Mouse (Mus musculus) cortical plate, adult 2 months (tissue): Measurements from ENCODE around the gene Shank1.

ENCODE experiments used
- CTCF ChIP-seq: fragments of 200-500 bp; IDR thresholded peaks from 2 replicates; pipeline ENCODE4 v1.5.1; 2011; ENCODE audit warnings: mild to moderate bottlenecking, control low read depth, low read length; ENCODE audit not compliant: insufficient read depth; ENCODE audit errors: extremely low read depth
- POLR2A ChIP-seq: fragments of 200-500 bp; IDR thresholded peaks from 2 replicates; pipeline ENCODE4 v1.6.1; 2011; ENCODE audit warnings: mild to moderate bottlenecking, low read length, control low read depth; ENCODE audit not compliant: insufficient read depth; ENCODE audit errors: extremely low read depth

DNA sequence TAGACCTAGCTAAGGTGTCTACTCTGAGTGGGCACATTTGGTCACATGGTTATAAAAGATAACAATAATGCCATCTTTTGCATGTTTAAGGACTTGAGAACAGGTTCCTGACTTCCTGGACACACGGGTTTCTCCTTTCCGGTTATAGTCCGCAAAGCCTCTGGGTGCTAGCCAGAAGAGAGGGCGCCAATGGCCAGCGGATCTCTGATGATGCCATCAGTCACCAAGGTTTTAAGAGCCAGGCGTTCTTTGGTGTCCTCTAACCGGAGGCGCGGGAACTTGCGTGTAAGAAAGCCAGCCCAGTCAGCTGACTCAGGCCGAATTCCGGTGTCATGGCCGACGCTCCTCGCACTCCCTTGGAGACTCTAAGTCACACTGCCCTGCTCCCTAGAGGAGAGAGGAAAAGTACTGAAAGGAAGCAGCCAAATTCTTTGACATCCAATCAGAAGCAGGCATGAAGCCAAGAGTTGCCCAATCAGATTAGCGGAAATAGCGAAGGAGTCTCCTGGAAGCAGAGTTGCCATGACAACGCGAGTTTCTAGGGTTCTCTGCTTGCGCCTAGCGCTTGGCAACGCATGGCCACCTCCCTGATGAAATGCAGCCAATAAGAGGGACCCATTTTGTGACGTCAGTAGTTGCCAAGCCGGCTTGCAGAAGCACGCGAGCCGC, 95.4 kb downstream of the Shank1 start:
- no peak for TF ChIP-seq CTCF
- peak; percentile 79 for TF ChIP-seq POLR2A
